Mouse (Mus musculus): ENCODE measurements around the gene Hivep1.

GRCm38 (mm10) chr13:42051202-42051906 lies 467 bp upstream of the Hivep1 start:
- TF ChIP-seq CTCF (conservative IDR thresholded peaks at IDR 0.05; ENCODE audit: insufficient read depth, insufficient read length, low read depth, low read length) = no peak
- no peak for TF ChIP-seq POLR2A (IDR thresholded peaks at IDR 0.05; ENCODE audit: low read depth, low read length)

All from kidney, adult 2 months (tissue).